ENCODE assay signal across 25 mouse cellular contexts in the genomic region with DNA sequence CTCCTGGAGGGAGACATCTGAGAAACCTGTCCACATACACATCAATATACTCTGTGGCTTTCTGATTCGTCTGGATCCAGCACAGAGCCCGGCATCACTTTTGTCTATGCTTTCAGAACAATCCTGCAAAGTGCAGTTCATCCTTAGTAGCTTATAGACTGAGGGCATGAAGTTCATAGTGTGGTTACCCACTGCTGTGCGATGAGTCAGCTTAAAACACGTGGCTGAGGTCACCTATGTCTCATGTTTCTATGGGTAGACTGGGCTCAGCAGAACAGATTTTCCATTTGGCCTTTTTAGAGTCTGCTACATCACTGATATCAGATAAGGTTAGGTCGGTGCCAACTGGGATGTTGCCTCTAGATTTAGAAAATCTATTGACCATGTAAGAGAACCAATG.
DNase-seq lines count a peak whose midpoint lies in the region; ATAC-seq and TF ChIP-seq lines count a peak whose summit lies in the region.
"Had no signal": no experiment of that assay in that cellular context is flagged by ENCODE, and none has a peak within 500 bp of the region (broad histone marks: within the 10 kb centered on the region; RNA-seq: fewer than 3 reads in every experiment).

No protein-coding gene starts in this region.

- no peak overlapping the region for H3K9ac ChIP-seq in forebrain, embryonic 12.5 days
- H3K9ac ChIP-seq: forebrain, postnatal 0 days; heart, embryonic 12.5 days; heart, embryonic 15.5 days; hindbrain, embryonic 14.5 days had no signal

- H3K4me1 ChIP-seq in hindbrain, embryonic 10.5 days (replicated peaks): no peaks in the 10 kb centered on the region
- H3K4me1 ChIP-seq in forebrain, embryonic 12.5 days: no peaks in the 10 kb centered on the region
- H3K4me1 ChIP-seq: forebrain, embryonic 10.5 days; heart, embryonic 12.5 days; heart, embryonic 15.5 days had no signal

- no peaks in the 10 kb centered on the region for H3K9me3 ChIP-seq in hindbrain, embryonic 10.5 days
- no peaks in the 10 kb centered on the region for H3K9me3 ChIP-seq in forebrain, embryonic 12.5 days
- H3K9me3 ChIP-seq: forebrain, embryonic 10.5 days; heart, embryonic 12.5 days; heart, embryonic 15.5 days had no signal

- DNase-seq in 416B (ENCODE audit: low read depth) (peak; percentile 31), NIH3T3 (ENCODE audit: low read depth) (peak; percentile 22)
- no peak for DNase-seq in hindbrain, embryonic 10.5 days (ENCODE audit: low spot score)
- no peak for DNase-seq in left cerebral cortex, postnatal 4 days
- DNase-seq: adrenal gland, postnatal 10 days; adrenal gland, postnatal 36 days; cerebellum, adult 18-20 months; cerebellum, adult 9-10 months; cerebellum, postnatal 14 days; gastrocnemius, postnatal 25 days; heart, adult 18-20 months; heart, postnatal 10 days; heart, postnatal 36 days had no signal

- no peak for TF ChIP-seq POLR2A in myocyte (IDR thresholded peaks at IDR 0.05; ENCODE audit: insufficient read length, low read depth)

- H3K27ac ChIP-seq in hindbrain, embryonic 10.5 days: no peak overlapping the region
- H3K27ac ChIP-seq in forebrain, embryonic 12.5 days: no peak overlapping the region
- H3K27ac ChIP-seq: forebrain, embryonic 10.5 days; heart, embryonic 15.5 days; hindbrain, embryonic 14.5 days; hindbrain, postnatal 0 days had no signal

- 84% methylated on average over 5 of the region's 5 CpGs for WGBS in hindbrain, embryonic 10.5 days
- WGBS in forebrain, embryonic 12.5 days: 85% methylated on average over 5 of the region's 5 CpGs

- intact Hi-C loops in left cerebral cortex, postnatal 4 days (cut with DNase I): no loop called here

- no peaks in the 10 kb centered on the region for H3K79me2 ChIP-seq in myocyte (ENCODE audit: control insufficient read depth, insufficient read depth)

- H3ac ChIP-seq in myocyte (ENCODE audit: control insufficient read depth, insufficient read length): no peak overlapping the region

- no peak for ATAC-seq in forebrain, embryonic 12.5 days (ENCODE audit: low FRiP score)
- ATAC-seq: activated CD4-positive, CD25-positive, alpha-beta regulatory T cell, adult 4 months; forebrain, embryonic 14.5 days; hindbrain, postnatal 0 days; inflammation-experienced regulatory T-cells, adult 6 months; intestine, embryonic 16.5 days had no signal

- no peaks in the 10 kb centered on the region for H3K27me3 ChIP-seq in myocyte (ENCODE audit: control insufficient read depth, insufficient read depth, insufficient read length)
- H3K27me3 ChIP-seq in hindbrain, embryonic 10.5 days (ENCODE audit: insufficient read depth, poor library complexity, severe bottlenecking): no peaks in the 10 kb centered on the region
- no peaks in the 10 kb centered on the region for H3K27me3 ChIP-seq in forebrain, embryonic 12.5 days
- H3K27me3 ChIP-seq: heart, embryonic 15.5 days had no signal

- no peaks in the 10 kb centered on the region for H3K36me3 ChIP-seq in myocyte (ENCODE audit: control insufficient read depth, insufficient read depth)
- no peaks in the 10 kb centered on the region for H3K36me3 ChIP-seq in hindbrain, embryonic 10.5 days
- H3K36me3 ChIP-seq in forebrain, embryonic 12.5 days (replicated peaks): no peaks in the 10 kb centered on the region
- H3K36me3 ChIP-seq: forebrain, embryonic 10.5 days; heart, embryonic 12.5 days; heart, embryonic 15.5 days had no signal

- H3K4me2 ChIP-seq in myocyte (ENCODE audit: low read depth): no peak overlapping the region
- no peak overlapping the region for H3K4me2 ChIP-seq in forebrain, embryonic 12.5 days
- H3K4me2 ChIP-seq: heart, embryonic 12.5 days; heart, embryonic 15.5 days; hindbrain, embryonic 14.5 days had no signal

- no peak overlapping the region for H3K4me3 ChIP-seq in myocyte
- H3K4me3 ChIP-seq in hindbrain, embryonic 10.5 days: no peak overlapping the region
- no peak overlapping the region for H3K4me3 ChIP-seq in forebrain, embryonic 12.5 days (replicated peaks)
- H3K4me3 ChIP-seq: forebrain, embryonic 10.5 days; heart, embryonic 12.5 days; heart, embryonic 15.5 days had no signal

TF ChIP-seq in myocyte, 11 proteins besides CTCF, POLR2A, EP300 and RAD21:
- no peak for TF ChIP-seq MYOD1 (IDR thresholded peaks at IDR 0.05; ENCODE audit: control insufficient read depth in 1 of 3, insufficient read length in 2 of 3, low read depth in 2 of 3)
- peak; percentile 24 for TF ChIP-seq USF1 (IDR thresholded peaks at IDR 0.05; ENCODE audit: low read depth)

Comparison
In these comparisons a context has a peak if more than half of its experiments do, and no peak if none do; other contexts are left out.
1. DNase-seq: peak in 416B (single experiment) and NIH3T3 (single experiment); none in hindbrain, embryonic 10.5 days (single experiment) and left cerebral cortex, postnatal 4 days (single experiment).